In genomic region chr10:18964856-18965255, GRCm38 (mm10) we compare ENCODE assay signal across 9 mouse cellular contexts. TPM values are rescaled to one million over a fixed set of nuclear protein-coding genes. Genes with fewer than 3 reads are reported as not detected.
DNase-seq lines count a peak whose midpoint lies in the region; ATAC-seq and TF ChIP-seq lines count a peak whose summit lies in the region.
"Had no signal": no experiment of that assay in that cellular context is flagged by ENCODE, and none has a peak within 500 bp of the region (broad histone marks: within the 10 kb centered on the region; RNA-seq: fewer than 3 reads in every experiment).

No protein-coding gene starts in this region.

- TF ChIP-seq CTCF in thymus, adult 2 months (IDR thresholded peaks at IDR 0.05; ENCODE audit: borderline replicate concordance, control insufficient read depth, extremely low read depth, insufficient read depth, low read length, poor library complexity) = no peak
- no peak for TF ChIP-seq CTCF in cerebellum, adult 2 months (IDR thresholded peaks at IDR 0.05; ENCODE audit: borderline replicate concordance, insufficient read depth, low read depth, low read length)

- H3K4me2 ChIP-seq in embryonic facial prominence, embryonic 14.5 days (ENCODE audit: low read depth, low read length) = no peak overlapping the region

- H3K9me3 ChIP-seq in embryonic facial prominence, embryonic 14.5 days (ENCODE audit: control insufficient read depth, low read length) = no peaks in the 10 kb centered on the region
- no peaks in the 10 kb centered on the region for H3K9me3 ChIP-seq in embryonic facial prominence, embryonic 10.5 days

- H3K9ac ChIP-seq in embryonic facial prominence, embryonic 14.5 days (ENCODE audit: low read depth, low read length) = no peak overlapping the region

- H3K4me1 ChIP-seq in embryonic facial prominence, embryonic 14.5 days (ENCODE audit: control insufficient read depth, insufficient read depth, low read length) = no peaks in the 10 kb centered on the region
- H3K4me1 ChIP-seq in embryonic facial prominence, embryonic 10.5 days = 0 out of 2 replicates have a peak, but pooled peaks cover 4% of the 10 kb centered on the region
- H3K4me1 ChIP-seq in thymus, adult 2 months (replicated peaks; ENCODE audit: control insufficient read depth, insufficient read depth, low read length) = peaks cover 11% of the 10 kb centered on the region
- no peaks in the 10 kb centered on the region for H3K4me1 ChIP-seq in cerebellum, adult 2 months (ENCODE audit: control insufficient read depth, insufficient read depth, low read length)

- no peaks in the 10 kb centered on the region for H3K27me3 ChIP-seq in embryonic facial prominence, embryonic 14.5 days (replicated peaks; ENCODE audit: control insufficient read depth, insufficient read depth, low read length)
- no peaks in the 10 kb centered on the region for H3K27me3 ChIP-seq in embryonic facial prominence, embryonic 10.5 days (replicated peaks; ENCODE audit: low read depth, poor library complexity, severe bottlenecking)
- H3K27me3 ChIP-seq in thymus, adult 2 months (ENCODE audit: control insufficient read depth, insufficient read depth, low read length) = no peaks in the 10 kb centered on the region
- no peaks in the 10 kb centered on the region for H3K27me3 ChIP-seq in cerebellum, adult 2 months (ENCODE audit: control insufficient read depth, insufficient read depth, low read length)

- ATAC-seq in embryonic facial prominence, embryonic 14.5 days (ENCODE audit: low read depth) = no peak

- DNase-seq in embryonic facial prominence, embryonic 14.5 days (ENCODE audit: low spot score) = peak; percentile 11
- no peak for DNase-seq in embryonic facial prominence, embryonic 10.5 days (ENCODE audit: low spot score)
- DNase-seq in thymus, postnatal 36 days = peak; percentile 12 to 18
- DNase-seq in thymus, adult 2 months = no peak
- peak; percentile 20 for DNase-seq in lung, postnatal 14 days
- no peak for DNase-seq in cerebellum, adult 2 months
- no peak for DNase-seq in left cerebral cortex, adult 18-20 months (ENCODE audit: low spot score in 2 of 2)
- no peak for DNase-seq in retina, embryonic 14.5 days (ENCODE audit: low spot score)
- DNase-seq: cerebellum, adult 8-10 months had no signal

- H3K4me3 ChIP-seq in embryonic facial prominence, embryonic 14.5 days (ENCODE audit: low read depth, low read length) = no peak overlapping the region
- no peak overlapping the region for H3K4me3 ChIP-seq in embryonic facial prominence, embryonic 10.5 days
- H3K4me3 ChIP-seq in thymus, adult 2 months (ENCODE audit: control insufficient read depth, insufficient read depth, low read length) = no peak overlapping the region
- no peak overlapping the region for H3K4me3 ChIP-seq in cerebellum, adult 2 months (replicated peaks; ENCODE audit: insufficient read depth, low read depth, low read length)

- H3K36me3 ChIP-seq in embryonic facial prominence, embryonic 14.5 days (ENCODE audit: control insufficient read depth, insufficient read depth, low read length) = no peaks in the 10 kb centered on the region
- H3K36me3 ChIP-seq in embryonic facial prominence, embryonic 10.5 days (replicated peaks) = no peaks in the 10 kb centered on the region
- no peaks in the 10 kb centered on the region for H3K36me3 ChIP-seq in thymus, adult 2 months (ENCODE audit: control insufficient read depth, insufficient read depth, low read length)

- TF ChIP-seq POLR2A in thymus, adult 2 months (IDR thresholded peaks at IDR 0.05; ENCODE audit: control insufficient read depth, extremely low read depth, insufficient read depth, low read length, poor library complexity) = no peak
- no peak for TF ChIP-seq POLR2A in cerebellum, adult 2 months (IDR thresholded peaks at IDR 0.05; ENCODE audit: borderline replicate concordance, insufficient read depth, low read length)

- no peak overlapping the region for H3K27ac ChIP-seq in embryonic facial prominence, embryonic 14.5 days (replicated peaks; ENCODE audit: low read depth, low read length)
- no peak overlapping the region for H3K27ac ChIP-seq in embryonic facial prominence, embryonic 10.5 days (replicated peaks)
- H3K27ac ChIP-seq in thymus, adult 2 months (ENCODE audit: control insufficient read depth, insufficient read depth, low read length) = no peak overlapping the region
- no peak overlapping the region for H3K27ac ChIP-seq in cerebellum, adult 2 months (ENCODE audit: insufficient read depth, low read length)

- 59% methylated on average over 7 of the region's 7 CpGs for WGBS in embryonic facial prominence, embryonic 14.5 days
- WGBS in embryonic facial prominence, embryonic 10.5 days = 81% methylated on average over 7 of the region's 7 CpGs
- WGBS in thymus, adult 2 months = 20% methylated on average over 7 of the region's 7 CpGs
- WGBS in cerebellum, adult 2 months = 60% methylated on average over 7 of the region's 7 CpGs

RNA-seq across cellular contexts. Expression of gene Tnfaip3, which starts 50.6 kb away (rescaled TPM):
- 4.7 and 4.8 TPM in 2 replicates for polyA plus RNA-seq in embryonic facial prominence, embryonic 14.5 days (2014; fragmentation: Nextera tagmentation; extraction: Ambion mirVana)
- 1.4 and 1.6 TPM in 2 replicates for polyA plus RNA-seq in embryonic facial prominence, embryonic 10.5 days (2016; fragmentation: Nextera tagmentation; extraction: Ambion mirVana)
- 41.0 and 41.8 TPM in 2 replicates for polyA plus RNA-seq in thymus, adult 2 months (2012; rRNA removed)
- 2.2 and 2.3 TPM in 2 replicates for polyA plus RNA-seq in cerebellum, adult 2 months (2012; rRNA removed)
- 1 to 10 TPM; 4.6 to 6.4 TPM for total RNA-seq in left cerebral cortex, adult 18-20 months (2021)

Comparison
In these comparisons a context has a peak if more than half of its experiments do, and no peak if none do; other contexts are left out.
1. DNase-seq: peak in embryonic facial prominence, embryonic 14.5 days (single experiment), thymus, postnatal 36 days (2 of 2) and lung, postnatal 14 days (single experiment); none in embryonic facial prominence, embryonic 10.5 days (single experiment), thymus, adult 2 months (single experiment), cerebellum, adult 2 months (0 of 2), left cerebral cortex, adult 18-20 months (0 of 2) and retina, embryonic 14.5 days (single experiment).